Mouse (Mus musculus) hindlimb bud, embryonic 11.5 days (tissue): ENCODE results near the gene Cdh7.
"Not testable (repeated sequence)": the region's sequence is repeated elsewhere in the genome, so short reads cannot be mapped to it uniquely, and the experiment has no call there.

ENCODE experiments used
- DNase-seq: peaks from one replicate; pipeline ENCODE4 v3.0.0-alpha.2; 2012; ENCODE audit warnings: low read depth, low spot score; ENCODE audit errors: extremely low spot score

Gene Cdh7

DNA sequence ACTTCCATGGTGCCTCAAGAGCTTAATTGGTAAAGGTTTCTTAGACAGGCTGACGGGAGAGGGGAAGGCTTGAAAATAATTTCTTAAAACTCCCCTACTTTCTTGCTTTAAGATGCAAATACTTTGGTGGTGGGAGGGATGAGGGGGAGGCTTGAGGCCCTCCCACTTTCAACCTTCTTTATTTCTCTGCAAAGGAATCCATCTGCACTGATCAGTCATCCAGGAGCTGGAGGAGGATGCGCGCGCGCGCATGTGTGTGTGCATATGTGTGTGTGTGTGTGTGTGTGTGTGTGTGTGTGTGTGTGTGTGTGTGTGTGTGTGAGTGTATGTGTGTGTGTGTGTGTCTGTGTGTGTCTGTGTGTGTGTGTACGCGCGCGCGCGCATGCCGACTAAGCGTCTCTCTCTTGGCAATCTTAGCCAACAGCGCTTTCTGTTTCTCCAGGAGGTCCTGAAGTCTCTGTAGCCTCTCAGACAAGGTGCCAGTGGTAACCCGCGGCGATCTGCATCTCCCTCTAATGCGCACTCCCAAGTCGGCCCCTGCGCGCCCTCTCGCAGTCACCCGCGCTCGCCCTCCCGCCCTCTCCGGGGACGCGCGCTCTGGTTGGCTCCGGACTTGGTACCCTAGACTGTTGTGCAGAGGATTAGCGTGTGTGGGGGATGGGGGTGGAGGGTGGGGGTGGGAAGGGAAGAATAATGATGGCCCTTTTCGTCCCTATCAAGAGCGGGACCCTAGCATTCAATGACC, at the start of gene Cdh7:
Gene Cdh7 (plus strand): TSS at position 368 of the 745 bp plus-strand sequence.
- DNase-seq = no peak

DNA sequence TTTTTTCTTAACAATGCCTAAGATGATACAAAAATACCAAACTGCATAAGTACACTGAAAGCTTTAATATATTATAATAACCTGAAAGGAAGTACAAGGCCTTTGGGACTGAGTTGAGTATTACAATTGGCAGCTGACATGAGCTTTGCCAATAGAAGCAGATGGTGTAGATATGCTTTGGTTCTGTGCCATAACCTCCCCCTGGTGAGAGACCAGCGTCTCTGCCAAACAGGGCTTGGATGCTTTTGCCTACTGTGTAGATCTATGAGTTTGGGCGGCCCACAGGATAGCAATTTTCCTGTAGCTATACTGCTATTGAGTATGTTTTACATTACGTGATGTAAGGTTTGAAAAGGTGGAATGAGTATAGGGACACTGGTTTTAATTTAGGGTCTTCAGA, 49.6 kb upstream of the Cdh7 start:
- no peak for DNase-seq

DNA sequence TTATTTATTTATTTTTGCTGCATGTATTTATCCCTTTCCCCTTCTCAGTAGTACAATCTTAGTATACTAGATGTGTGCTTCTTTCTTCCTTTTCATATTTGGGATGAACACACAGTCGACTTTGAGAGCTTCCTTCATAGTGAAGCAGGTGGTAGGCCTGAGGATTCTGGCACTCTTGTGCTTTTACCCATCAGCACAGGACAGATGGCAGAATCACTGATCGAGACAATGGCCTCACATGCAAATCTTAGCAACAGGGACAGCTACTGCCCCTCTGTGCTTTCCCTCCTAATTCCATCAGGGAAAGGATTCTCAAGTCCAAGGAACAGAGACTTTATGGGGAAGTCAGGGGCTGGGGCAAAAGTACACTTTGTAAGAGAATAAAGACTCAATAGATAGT, 33.7 kb upstream of the Cdh7 start:
- no peak for DNase-seq

DNA sequence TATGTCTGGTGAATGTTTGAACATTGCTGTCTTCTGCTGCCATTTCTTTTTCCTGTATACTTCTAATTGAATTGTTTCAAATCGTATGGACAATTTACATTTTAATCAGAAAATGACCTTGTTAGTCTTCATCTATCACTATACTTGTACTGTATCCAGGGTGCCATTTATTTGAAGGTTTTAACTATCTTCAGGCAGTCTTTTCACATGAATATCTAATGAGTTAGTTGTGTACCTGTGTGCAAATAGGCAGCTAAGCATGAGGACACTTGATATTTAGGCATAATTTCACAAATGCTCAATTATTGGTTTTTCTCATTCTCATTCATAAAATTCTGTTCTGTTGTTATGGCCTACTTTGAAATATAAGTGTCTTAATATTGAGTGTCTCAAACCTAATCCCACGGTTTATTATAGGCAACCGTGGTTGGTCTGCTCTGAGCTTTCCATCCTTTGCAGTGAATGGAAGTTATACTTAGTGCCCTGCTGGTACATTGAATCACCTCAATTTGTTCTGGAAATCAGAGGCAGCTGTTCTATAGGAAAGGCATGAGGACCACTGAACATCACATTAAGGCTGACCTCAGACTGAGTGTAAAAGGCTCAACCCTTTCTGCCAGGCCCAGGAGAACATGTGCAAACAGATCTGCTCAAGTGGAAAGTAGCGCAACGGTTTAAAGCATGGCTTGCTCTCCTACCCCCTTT, 10.4 kb upstream of the Cdh7 start:
- DNase-seq = no peak

DNA sequence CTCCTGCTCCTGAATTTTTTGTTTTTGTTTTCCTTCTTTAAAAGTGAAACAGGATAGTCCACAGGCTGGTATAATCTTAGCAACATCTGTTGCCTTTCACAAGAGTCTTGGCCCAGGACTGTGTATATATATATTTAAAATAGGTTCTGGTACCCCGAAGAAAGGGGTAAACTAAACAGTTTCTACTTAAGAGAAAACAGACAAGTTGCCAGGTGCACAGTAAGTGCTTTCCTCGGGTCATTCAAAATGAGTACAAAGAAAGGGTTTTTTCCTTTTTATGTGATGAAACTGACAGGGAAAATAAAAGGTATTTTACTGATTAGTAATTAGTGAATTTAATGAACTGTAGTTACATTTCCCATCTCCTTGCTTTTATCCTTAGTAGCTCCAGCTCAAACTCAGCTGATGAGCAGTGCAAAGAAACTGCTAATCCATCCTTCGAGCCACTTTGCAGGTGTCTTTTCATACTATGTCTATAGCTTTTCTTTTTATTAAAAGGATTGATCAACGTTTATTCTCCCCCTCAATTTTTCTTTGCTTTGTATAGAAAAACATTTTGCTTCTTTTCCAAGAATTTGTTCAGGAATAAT, 9.7 kb upstream of the Cdh7 start:
- no peak for DNase-seq

DNA sequence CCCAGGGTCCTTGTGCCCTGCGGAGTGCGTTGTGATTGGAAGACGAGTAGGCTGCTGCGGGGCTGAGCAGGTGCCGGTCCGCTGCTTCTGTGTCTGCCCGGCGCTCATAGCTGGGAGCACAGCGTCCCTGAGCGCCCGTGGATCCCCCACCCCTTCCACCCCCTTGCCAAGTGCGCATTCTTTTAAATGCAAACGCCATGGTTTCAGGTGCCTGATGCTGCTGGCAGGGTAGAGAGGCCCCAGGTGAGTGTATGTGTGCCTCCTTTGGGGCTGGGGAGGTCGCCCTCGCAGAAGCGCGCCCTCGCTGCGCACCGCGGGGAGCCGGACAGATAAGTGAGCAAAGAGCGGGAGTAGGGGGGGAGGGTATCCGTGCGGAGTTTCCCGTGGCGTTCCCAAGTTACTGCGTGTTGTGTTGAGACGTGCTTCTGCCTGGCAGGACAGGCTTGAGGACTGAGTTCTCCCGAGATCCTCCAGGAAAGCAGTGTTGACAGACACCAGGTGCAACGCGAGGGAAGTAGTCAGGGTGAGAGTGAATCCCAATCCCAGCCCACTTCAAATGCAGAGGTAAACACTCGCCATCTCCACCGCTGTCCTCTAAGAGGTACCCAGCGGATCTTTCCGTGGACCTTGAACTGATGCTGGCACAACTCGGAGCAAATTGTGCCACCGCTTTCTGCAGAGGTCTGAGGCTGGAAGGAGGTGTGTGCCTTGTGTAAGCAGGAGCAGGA, 742 bp downstream of the Cdh7 start:
- DNase-seq = no peak

DNA sequence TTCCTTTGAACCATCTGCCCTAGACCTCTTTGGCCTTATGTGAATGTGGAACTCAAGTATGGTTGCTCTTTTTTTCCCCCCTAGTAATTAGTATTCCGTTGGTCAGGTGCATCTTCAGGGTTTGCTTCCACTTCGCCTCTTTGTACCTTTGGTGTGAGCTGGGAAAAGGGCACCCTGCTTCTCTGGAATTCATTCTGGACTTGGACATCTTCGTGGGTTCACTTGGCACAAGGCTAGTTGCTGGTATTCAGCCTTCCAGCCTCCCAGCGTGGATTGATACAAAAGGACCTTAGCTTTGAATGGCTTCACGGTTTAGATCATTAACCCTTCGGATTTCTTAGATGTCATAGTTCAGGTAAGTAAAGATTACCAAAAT, 1.3 kb downstream of the Cdh7 start:
- DNase-seq = no peak

DNA sequence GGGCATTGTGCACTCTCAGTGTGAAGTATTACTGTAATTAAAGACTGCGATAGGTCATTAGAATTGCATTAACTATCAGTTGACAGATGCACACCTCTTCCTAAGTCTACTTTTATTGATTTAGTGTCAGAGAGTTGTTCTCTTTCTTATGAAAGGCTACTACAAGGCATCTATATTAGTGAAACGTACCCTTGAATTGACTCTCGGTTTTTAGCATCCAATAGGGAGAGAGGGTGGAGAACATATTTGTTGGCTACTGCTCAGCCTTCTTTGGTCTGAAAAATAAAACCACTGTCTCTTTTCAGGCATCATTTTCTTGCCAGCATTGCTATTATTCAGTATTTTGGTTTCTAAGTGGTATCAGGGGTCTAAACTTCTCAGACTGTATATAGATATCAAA, 2.5 kb downstream of the Cdh7 start:
- DNase-seq = no peak

DNA sequence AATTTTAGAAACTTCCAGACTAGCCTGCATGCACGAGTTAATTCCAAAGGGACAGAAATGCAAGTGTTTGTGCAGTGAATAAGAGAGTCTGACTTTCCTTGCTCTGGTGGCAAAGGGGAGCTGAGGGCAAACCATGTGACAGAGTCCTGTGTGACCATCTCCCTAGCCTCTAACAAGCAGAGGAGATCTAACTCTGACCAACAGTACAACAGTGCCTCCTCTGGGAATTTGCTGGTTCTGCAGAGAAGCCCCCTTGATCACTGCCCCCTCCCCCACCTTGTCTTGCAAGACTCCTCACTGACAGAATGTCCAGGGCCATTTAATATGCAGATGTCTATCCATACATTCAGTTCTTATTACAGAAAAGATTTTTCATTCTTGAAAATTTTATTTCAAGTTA, 3.2 kb downstream of the Cdh7 start:
- DNase-seq = no peak

DNA sequence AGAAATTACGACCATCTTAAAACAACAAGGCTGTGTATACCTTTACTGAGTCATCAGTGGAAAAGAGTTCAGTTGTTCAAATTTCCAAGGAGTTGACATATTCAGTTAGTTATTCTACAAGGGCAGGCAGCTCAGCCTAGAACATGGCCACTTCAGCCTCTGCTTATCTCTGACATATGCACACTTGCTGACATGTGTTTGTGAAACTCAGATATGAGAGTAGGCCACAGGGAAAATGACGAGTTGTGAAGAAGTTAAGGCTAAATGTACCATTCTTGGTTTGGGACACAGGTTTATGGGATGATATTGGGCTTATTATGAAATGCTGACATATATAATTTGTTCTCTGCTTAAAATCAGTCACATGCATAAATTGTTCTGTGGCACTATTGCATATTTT, 7.3 kb downstream of the Cdh7 start:
- no peak for DNase-seq

DNA sequence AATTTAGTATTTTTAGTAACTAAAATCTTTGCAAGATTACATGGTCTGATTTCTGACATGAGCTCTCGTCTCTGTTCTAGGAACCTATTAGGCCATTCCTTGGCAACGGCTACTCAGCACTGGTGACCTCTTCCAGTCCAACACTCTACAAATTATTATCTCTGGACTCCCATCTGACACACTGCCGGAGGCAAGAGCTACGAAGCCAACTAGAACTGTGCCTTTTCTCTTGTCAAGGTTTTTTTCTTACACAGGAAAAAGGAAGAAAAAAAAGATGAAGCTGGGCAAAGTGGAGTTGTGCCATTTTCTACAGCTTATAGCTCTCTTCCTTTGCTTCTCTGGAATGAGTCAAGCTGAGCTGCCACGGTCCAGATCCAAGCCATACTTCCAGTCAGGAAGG, 11.7 kb downstream of the Cdh7 start:
- DNase-seq = no peak

DNA sequence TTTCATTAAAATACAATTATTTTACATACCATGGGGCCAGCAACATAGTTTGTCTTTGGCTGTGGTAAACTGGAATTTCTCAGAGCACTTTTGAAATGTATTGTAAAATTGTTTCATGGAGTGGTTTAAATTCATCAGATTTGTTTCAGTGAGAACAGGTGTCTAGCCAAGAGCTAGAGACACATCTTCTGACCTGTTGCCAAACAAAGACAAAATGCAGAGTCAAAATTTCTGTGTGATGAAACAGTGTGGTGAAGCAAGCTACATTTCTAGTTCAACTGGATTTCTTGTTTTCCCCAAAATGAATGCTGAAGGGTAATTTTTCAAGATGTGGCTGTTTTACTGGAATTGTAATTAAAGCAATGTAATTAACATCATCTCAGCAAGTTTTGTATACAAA, 22.2 kb downstream of the Cdh7 start:
- no peak for DNase-seq

DNA sequence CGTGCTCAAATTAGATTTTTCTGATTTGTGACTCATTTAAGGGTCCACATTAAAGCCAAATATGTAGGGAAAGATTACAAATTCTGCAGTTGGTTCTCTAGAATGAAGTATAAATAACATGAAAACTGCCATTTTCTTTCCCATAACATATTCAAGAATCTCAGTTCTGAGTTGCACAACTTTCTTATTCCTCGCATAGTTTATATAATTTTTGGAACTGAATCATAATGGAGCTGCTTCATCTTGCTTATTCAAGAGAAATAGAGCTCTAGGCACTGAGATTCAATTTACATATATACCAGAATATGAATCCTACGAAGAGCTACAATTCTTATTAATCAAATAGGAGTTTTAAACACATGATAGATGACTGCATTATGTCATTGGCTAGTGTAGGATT, 22.8 kb downstream of the Cdh7 start:
- no peak for DNase-seq

DNA sequence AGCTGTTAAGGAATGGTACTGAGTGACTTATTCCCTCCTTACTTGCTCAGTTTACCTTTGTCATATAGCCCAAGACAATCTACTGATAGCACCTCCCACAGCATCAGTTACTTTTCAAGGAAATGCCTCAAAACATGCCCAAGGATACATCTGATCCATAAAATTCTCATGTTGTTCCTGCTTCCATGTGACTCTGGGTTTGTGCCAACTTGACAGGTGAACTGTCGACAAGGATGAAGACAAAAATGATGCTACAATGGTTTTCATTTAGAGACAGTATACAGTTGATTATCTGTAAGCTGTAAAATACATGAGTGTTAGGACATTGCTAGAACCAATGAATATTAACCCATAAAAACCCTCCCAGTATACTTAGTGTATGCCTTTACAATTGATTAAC, 29.9 kb downstream of the Cdh7 start:
- DNase-seq = no peak

DNA sequence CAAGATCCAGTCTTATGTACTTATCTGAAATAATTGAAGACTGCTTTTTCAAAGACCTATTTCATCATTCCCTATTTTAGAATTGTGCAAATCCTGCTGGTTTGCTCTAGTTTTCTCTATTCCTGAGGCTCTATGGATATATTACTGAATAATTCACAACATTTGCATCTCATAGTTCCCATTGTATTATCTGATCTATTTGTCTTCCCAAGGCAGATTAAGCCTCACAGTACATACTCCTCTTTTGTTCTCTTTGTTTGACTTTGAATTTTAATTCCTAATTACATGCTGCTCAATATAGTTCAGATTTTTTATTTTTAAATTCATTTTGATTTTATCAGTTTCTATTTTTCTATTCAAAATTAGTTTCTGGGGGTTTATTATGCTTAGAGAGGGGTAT, 74.1 kb downstream of the Cdh7 start:
- no peak for DNase-seq

DNA sequence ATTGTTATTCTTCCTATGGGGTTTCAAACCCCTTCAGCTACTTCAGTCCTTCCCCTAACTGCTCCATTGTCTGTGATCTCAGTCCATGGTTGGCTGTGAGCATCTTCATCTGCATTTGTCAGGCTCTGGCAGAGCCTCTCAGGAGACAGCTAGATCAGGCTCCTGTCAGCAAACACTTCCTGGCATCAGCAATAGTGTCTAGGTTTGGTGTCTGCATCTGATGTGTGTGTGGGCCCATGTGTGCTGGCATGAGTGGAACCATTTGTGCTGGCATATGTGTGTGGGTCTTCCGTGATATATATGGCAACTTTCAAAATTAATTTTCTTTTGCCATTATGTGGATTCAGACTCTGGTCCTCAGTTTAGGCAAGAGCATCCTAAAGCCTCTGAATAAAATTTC, 85.2 kb downstream of the Cdh7 start:
- DNase-seq = no peak

DNA sequence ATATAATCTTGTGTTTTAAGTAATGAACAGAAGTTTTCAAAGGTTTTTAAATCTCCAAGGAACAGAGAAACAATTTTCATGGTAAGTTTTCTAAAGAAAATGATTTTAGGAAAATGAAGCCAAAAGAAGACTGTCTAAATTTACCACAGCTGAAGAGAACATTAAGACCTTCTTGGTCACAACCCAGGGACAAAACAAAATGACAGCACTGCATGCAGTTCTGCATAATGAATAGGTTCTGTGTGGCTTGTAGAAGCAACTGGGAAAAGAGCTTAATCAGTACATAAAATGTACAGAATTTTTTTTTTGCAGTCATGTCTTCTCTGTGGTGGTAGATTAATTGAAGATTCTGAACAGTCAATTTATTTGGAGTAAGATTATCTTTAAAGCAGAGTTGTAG, 96.2 kb downstream of the Cdh7 start:
- no peak for DNase-seq

DNA sequence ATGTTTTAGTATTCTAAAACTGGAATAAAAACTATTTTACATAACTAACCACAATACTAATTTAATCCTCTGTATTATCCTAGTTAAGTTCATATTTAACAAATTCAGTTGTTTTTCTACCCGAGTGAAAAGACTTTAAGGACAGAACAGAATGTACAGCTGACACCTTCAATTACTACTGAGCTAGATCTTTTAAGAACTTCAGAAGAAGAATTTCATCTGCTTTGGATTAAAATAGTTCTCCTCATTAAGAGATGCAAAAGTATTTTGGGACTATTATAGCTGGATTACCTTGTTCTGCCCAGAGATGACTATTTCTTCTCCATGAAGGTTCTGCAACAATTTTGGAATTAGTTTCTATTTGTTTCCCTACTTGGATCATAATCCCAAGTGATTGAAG, 135.8 kb downstream of the Cdh7 start:
- DNase-seq = no peak

DNA sequence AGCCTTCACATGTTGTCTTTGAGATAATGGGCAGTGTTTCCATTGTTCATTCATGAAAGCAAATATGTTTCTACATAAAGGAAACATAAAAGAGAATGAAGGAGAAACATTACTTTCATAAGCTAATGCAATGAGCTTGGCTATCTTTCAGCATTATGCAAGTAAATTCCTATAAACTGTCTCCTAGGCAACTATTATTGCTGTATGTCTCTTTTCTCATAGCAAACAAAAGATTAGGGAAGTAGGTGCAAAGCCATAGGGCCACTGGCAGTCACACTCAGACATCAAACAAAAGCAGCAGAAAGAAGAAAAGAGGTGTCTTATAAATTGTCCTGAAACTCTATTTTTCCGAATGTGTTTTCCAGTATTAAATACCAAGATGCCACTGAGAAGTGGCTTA, 136.6 kb downstream of the Cdh7 start:
- no peak for DNase-seq

DNA sequence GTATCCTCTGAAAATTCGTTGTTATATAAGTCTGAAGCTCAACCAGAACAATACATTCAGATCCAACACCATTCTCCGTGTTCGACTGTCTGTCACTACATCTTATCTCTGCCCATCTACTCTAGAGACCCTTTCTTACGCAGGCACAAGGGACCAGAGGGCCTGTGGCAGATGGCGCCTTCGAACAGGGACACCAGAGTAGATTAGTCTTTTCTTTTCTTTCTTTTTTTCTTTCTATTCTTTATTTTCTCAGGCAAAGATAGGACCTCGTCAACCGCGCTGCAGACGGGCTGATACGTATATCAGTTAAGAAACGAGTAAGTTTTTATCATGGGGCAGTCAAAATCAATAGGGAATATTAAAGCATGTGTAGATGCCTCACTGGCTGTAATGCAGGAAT, 189.2 kb downstream of the Cdh7 start:
- not testable (repeated sequence) for DNase-seq
